Mouse (Mus musculus) liver, embryonic 13.5 days (tissue): ENCODE results near the gene Gucy1b1. TPM values are rescaled to one million over a fixed set of nuclear protein-coding genes. Genes with fewer than 3 reads are reported as not detected.

Experiments
- ATAC-seq: fragments of 200-750 bp; cut with Nextera tagmentation; 2 replicates; pipeline ENCODE4 v1.8.0; 2017; ENCODE audit warnings: low read depth, mild to moderate bottlenecking, moderate number of reproducible peaks, moderate library complexity
- DNase-seq: peaks from one replicate; pipeline ENCODE4 v3.0.0; 2022
- H3K27ac ChIP-seq: fragments of 300-500 bp; sonication (generic); 2 replicates; pipeline ENCODE4 v1.5.1; 2015; ENCODE audit warnings: moderate library complexity, mild to moderate bottlenecking, inconsistent platforms
- H3K27me3 ChIP-seq: fragments of 300-500 bp; sonication (generic); 2 replicates; pipeline ENCODE4 v1.6.1; 2015; ENCODE audit warnings: mild to moderate bottlenecking, inconsistent platforms
- H3K36me3 ChIP-seq: fragments of 300-500 bp; sonication (generic); 2 replicates; pipeline ENCODE4 v1.6.1; 2015; ENCODE audit warnings: mild to moderate bottlenecking, inconsistent platforms
- H3K4me1 ChIP-seq: fragments of 300-500 bp; sonication (generic); replicated peaks from 2 replicates; pipeline ENCODE4 v1.6.1; 2015; ENCODE audit warnings: inconsistent platforms
- H3K4me2 ChIP-seq: fragments of 300-500 bp; sonication (generic); 2 replicates; pipeline ENCODE4 v1.6.1; 2015; ENCODE audit warnings: inconsistent platforms, mild to moderate bottlenecking, moderate library complexity
- H3K4me3 ChIP-seq: fragments of 300-500 bp; sonication (generic); replicated peaks from 2 replicates; pipeline ENCODE4 v1.5.1; 2015; ENCODE audit warnings: mild to moderate bottlenecking, inconsistent platforms
- H3K9ac ChIP-seq: fragments of 300-500 bp; sonication (generic); 2 replicates; pipeline ENCODE4 v1.6.1; 2015; ENCODE audit warnings: mild to moderate bottlenecking, inconsistent platforms
- H3K9me3 ChIP-seq: fragments of 300-500 bp; sonication (generic); replicated peaks from 2 replicates; pipeline ENCODE4 v1.6.1; 2016; ENCODE audit warnings: inconsistent platforms
- WGBS: fragments of 180-500 bp; shearing (Covaris S2); methylation state at CpG from one replicate; pipeline ENCODE4 v1.1.7; 2015; ENCODE audit not compliant: insufficient replicate concordance; 5-methylcytosine and 5-hydroxymethylcytosine counted together
- microRNA-seq: library from miRNA; unstranded; fragments of <30 nt; microRNA quantifications from one replicate; pipeline ENCODE4, GENCODE M21; 2016
- polyA plus RNA-seq: library from polyadenylated mRNA; unstranded; fragments of >200 nt; fragmentation: Nextera tagmentation; extraction: Ambion mirVana; gene quantifications from 2 replicates; pipeline ENCODE4 v1.2.1, GENCODE M21; 2015

Gucy1b1 gene
- polyA plus RNA-seq, 1 experiment from 2014 or later = 9.1 TPM

GRCm38 (mm10) chr3:81986103-81986502 lies 88.4 kb downstream of the Gucy1b1 start:
- Histone ChIP-seq H3K27ac (no peak overlapping the region), H3K9ac (no peak overlapping the region), H3K36me3 (no peaks in the 10 kb centered on the region), H3K27me3 (no peaks in the 10 kb centered on the region), H3K9me3 (no peaks in the 10 kb centered on the region), H3K4me1 (0 out of 2 replicates have a peak, but pooled peaks cover 4% of the 10 kb centered on the region), H3K4me3 (no peak overlapping the region), H3K4me2 (no peak overlapping the region)
- DNase-seq = no peak
- no peak for ATAC-seq
- WGBS = 72% methylated on average over 2 of the region's 2 CpGs

GRCm38 (mm10) chr3:81985100-81985499 lies 89.4 kb downstream of the Gucy1b1 start:
- Histone ChIP-seq H3K4me2 (no peak overlapping the region), H3K36me3 (no peaks in the 10 kb centered on the region), H3K4me1 (0 out of 2 replicates have a peak, but pooled peaks cover 4% of the 10 kb centered on the region), H3K27me3 (no peaks in the 10 kb centered on the region), H3K27ac (no peak overlapping the region), H3K9me3 (no peaks in the 10 kb centered on the region), H3K9ac (no peak overlapping the region), H3K4me3 (no peak overlapping the region)
- no peak for DNase-seq
- no peak for ATAC-seq
- WGBS = 36% methylated on average over 1 of the region's 1 CpGs

GRCm38 (mm10) chr3:81983120-81983895 lies 91.2 kb downstream of the Gucy1b1 start:
- ATAC-seq (no peak), DNase-seq (no peak)
- Histone ChIP-seq H3K9me3 (no peaks in the 10 kb centered on the region), H3K27me3 (no peaks in the 10 kb centered on the region), H3K4me3 (no peak overlapping the region), H3K36me3 (no peaks in the 10 kb centered on the region), H3K9ac (no peak overlapping the region), H3K27ac (no peak overlapping the region), H3K4me1 (no peaks in the 10 kb centered on the region), H3K4me2 (no peak overlapping the region)
- WGBS = 53% methylated on average over 8 of the region's 8 CpGs

Small RNAs within 50 kb of the gene (microRNA-seq; reads per million reads assigned to microRNA genes)
- not detected for gene Mir7010

Other genes starting within 250 kb of the Gucy1b1 start
- 4.8 and 6.0 TPM in 2 replicates for gene Ctso, start 142.1 kb downstream of the Gucy1b1 start, polyA plus RNA-seq
- gene Tdo2, start 98.5 kb downstream of the Gucy1b1 start, polyA plus RNA-seq = 0.06 and 0.12 TPM in 2 replicates
- gene Asic5, start 92.4 kb downstream of the Gucy1b1 start, polyA plus RNA-seq = not detected in 2 replicates
- gene Gucy1a1, start 71.1 kb upstream of the Gucy1b1 start, polyA plus RNA-seq = 5.8 and 7.2 TPM in 2 replicates